Mouse (Mus musculus) thymus, postnatal 36 days (tissue): Measurements from ENCODE around the gene Atp2c2.

Experiments used
- DNase-seq, 2 experiments: peaks; one replicate each; pipeline ENCODE4 v3.0.0; 2022; ENCODE audit warnings: mixed read lengths in 2 of 2

Atp2c2 gene

GRCm38 (mm10) chr8:119743291-119744026, 43.6 kb downstream of the Atp2c2 start:
- DNase-seq, result peak; percentile 45 to 47

- no peak for DNase-seq
Observed at GRCm38 (mm10) chr8:119744604-119745003, 44.8 kb downstream of the Atp2c2 start.

GRCm38 (mm10) chr8:119755238-119756146, 55.7 kb downstream of the Atp2c2 start:
- DNase-seq, result peak; percentile 31 to 32

- no peak for DNase-seq
Observed at GRCm38 (mm10) chr8:119756147-119756461, 56.3 kb downstream of the Atp2c2 start.

DNA sequence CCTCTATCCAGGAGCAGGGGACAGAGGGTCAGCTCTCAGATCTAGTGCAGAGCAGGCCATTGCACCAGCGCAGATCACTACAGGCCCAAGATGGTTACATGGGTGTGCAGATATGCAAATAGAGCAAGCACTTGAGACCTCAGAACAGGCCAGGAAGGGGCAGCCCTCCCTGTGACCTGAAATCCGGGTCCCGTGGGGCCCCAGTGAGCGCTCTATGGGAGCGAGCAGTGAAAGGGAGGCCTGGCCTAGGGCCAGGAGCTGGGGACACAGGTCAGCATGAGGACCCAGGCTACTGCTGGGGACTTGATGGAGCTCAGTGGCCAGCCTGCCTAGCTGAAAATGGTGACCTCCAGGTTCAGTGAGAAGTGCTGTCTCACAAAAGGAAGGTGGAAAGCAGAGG, 56.7 kb downstream of the Atp2c2 start:
- DNase-seq, result no peak

DNA sequence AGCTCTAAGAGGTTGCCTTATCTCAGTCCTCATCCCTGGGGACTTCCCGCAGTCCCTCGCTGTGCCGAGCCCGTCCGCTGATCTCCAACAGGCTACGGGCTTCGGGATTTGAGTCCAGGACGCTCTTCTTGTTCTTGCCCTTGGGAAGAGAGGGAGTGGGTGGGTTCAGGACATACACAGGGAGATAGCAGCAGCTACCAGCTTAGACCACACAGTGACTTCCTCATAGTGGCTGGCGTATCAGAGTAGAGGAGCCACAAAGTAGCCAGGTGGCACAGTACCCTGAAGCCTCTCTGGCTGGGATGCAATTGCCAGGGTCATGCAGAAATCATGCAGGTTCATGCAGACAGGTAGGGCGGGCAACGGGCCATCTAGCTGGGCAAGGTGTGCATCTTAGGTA, 61.9 kb downstream of the Atp2c2 start:
- no peak for DNase-seq

DNA sequence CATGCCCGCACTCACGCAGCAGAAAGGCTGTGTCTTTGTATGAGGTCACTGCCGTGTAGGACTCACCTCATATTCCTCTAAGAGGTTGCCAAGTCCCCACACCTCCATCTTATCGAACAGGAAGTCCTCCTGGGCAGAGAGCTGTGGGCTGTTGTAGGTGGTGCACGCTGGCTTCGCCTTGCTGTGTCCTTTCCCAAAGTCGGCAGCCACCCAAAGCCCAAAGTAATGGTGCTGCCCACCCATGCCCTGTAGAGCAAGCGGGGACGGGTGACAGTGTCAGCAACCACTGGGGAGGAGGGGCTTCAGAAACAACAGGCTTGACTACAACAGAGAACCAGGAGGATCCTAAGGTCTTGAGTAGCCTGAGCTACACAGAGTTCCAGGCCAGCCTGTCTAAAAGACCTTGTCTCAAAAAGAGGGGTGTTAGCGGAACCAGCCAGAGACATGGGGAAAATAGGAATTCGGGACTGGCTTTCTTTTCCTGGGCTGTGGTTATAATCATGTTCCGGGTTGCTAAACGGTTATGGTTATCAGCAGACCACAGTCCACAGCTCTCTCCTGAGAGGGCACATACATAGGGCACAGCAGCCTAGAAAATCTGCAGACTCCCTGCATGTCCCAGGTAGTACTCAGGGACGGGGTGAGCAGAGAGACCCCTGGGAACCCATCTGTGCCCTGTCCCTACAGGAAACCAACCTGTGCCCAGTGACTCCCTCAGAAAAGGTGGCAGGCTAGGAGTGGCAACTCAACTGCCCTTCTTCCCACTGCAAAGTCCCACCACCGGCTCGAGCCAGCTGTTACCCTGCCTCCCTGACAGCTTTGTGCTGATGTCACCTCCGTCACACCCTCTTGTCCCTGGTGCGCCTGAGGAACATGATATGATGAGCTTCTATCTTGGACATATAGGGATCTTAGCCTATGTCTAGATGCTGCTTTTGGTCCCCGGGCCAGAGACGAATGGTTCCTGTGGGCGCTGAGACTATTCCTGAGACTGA, 62.7 kb downstream of the Atp2c2 start:
- DNase-seq, result no peak

DNA sequence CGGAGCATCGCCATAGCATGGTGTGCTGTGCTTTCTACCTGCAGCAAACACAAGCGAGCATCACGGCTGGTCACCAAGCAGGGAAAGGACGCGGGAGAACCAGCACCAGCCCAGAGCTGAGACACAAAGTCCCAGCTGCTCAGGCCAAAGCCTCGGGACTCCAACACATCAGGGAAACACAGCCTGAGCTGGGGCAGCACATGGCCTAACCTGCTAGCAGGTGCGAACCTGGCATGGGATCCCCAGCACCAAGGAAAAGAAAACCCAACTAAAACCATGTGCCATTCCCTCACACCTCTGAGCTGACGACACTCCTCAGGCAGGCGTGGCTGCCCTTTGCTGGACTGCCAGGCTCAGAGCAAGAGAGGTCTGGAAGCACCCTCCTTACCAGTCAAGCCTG, 65.5 kb downstream of the Atp2c2 start:
- DNase-seq, result no peak

- DNase-seq, result no peak
Observed at GRCm38 (mm10) chr8:119765761-119766444, 66.1 kb downstream of the Atp2c2 start.

GRCm38 (mm10) chr8:119776668-119777245, 76.9 kb downstream of the Atp2c2 start:
- no peak for DNase-seq

- DNase-seq, result peak in 1 of 2 experiments; percentile 23
Observed at GRCm38 (mm10) chr8:119777765-119778164, 78.0 kb downstream of the Atp2c2 start.

- peak; percentile 98 to 99 for DNase-seq
Observed at GRCm38 (mm10) chr8:119778263-119778662, 78.5 kb downstream of the Atp2c2 start, which contains the start of gene Tldc1. Gene Tldc1 (minus strand): TSS chr8:119778416.

GRCm38 (mm10) chr8:119779013-119779737, 79.4 kb downstream of the Atp2c2 start:
- peak; percentile 78 to 80 for DNase-seq

- no peak for DNase-seq
Observed at GRCm38 (mm10) chr8:119780402-119781049, 80.7 kb downstream of the Atp2c2 start.

DNA sequence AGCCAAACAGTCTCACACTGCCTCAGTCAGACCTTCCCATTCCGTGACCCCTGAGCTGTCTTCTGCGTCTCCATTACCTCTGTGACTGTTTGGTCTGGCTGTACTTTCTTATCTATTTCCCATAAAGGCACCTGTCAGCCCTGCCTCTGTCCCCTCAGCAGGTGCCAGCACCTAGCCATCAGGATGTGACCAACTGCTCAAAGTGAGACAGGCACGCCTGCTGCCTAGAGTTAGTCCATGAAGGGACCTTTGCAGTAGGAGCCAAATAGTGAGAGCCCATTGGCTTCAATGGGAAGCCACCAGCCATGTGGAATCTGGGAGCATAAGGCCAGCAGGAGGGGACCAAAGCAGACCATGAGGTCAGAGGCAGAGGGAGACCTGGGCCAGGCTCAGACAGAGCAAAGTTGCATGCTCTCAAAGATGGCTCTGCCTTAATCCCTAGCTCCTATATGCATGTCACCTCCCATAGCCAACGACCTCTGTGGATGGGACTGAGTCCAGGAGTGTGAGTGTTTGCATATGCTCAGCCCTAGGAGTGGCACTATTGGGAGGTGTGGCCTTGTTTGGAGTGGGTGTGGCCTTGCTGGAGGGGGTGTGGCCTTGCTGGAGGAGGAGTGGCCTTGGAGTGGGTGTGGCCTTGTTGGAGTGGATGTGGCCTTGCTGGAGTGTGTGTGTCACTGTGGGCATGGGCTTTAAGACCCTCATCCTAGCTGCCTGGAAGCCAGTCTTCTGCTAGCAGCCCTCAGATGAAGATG, 81.5 kb downstream of the Atp2c2 start:
- peak; percentile 37 to 41 for DNase-seq

DNA sequence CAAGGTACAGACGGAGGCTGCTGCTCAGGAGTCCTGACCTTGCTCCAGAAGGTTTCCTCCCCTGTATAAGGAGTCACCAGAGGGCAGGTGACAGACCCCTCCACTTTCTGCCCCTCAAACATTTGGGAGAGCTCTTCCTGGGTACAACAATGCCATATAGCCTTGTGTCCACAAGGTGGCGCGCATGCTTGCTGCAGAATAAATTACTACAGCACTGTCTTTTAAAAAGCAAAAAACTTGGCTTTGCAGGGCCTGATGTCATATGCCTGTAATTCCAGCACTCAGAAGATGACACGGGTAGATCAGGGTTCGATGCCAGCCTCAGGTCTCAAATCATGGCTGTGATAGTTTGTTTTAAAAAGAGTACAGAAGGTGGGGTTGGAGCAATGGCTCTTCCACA, 82.9 kb downstream of the Atp2c2 start:
- DNase-seq, result peak; percentile 79 to 80

- no peak for DNase-seq
Observed at GRCm38 (mm10) chr8:119783579-119783978, 83.8 kb downstream of the Atp2c2 start.

GRCm38 (mm10) chr8:119784141-119784574, 84.3 kb downstream of the Atp2c2 start:
- peak; percentile 63 to 71 for DNase-seq

DNA sequence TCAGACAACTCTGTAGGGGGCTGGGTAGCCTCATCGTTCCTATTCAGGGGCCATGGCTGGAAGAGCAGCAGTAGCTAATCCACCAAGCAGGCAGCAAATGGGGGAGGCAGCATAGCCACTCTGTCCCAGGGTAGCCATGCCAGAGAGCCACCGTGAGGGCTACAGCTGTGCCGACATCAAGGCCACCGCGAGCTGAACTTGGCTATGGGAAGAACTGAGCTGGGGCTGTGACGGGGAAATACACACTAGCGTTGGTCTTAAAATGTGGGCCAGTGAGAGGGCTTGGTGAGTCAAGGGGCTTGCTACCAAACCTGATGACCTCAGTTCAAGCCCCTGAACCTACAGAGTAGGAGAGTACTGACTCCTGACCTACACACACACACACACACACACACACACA, 84.9 kb downstream of the Atp2c2 start:
- DNase-seq, result no peak
